Mouse (Mus musculus): ENCODE measurements around the gene Atp10a. TPM values are rescaled to one million over a fixed set of nuclear protein-coding genes. Genes with fewer than 3 reads are reported as not detected.
A peak's percentile ranks its signal among the peaks of the same experiment; 100 is the strongest.

The Atp10a gene
- polyA plus RNA-seq, 1 experiment from 2014 or later: 3.5 TPM

DNA sequence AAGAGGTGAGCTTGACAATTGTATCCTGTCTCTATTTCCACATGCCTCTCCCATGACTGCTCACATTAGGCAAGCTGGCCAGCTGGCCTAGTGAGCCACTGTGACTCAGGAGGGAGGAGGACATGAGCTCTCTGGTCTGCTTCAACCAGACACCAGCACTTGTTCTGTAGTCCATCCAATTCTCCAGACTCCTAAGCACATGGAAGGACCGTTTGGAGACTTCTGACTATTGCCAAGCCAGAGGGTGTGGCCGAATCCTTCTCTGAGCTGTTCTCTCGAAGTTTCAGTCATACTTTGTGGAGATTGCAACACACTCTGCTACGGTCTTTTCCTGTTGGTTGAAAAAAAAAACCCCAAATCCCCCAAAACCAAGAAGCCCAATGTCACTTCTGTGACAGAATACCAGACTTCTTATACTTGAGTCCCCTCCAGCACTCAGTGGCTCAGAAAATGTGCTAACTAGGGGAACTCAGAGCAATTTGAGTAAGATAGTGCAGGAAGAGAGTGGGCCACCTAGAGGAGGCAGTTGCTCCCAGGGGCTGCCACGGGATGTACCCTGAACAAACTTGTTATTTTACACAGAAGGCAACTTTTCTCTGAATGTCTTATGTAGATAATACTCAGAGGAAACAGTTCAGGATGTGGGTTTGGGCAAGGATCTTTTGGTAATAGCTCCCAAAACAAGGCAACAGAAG is 21.3 kb downstream of the Atp10a start:
- Histone ChIP-seq H3K27ac (ENCODE audit: low read length) (peak overlapping the region; percentile 13; the same call in 1 of the 2 replicates), H3K4me1 (replicated peaks; ENCODE audit: control insufficient read depth, insufficient read depth, low read length) (peaks cover 6% of the 10 kb centered on the region; the same call in 1 of the 2 replicates), H3K36me3 (ENCODE audit: control insufficient read depth, insufficient read depth, low read length) (no peaks in the 10 kb centered on the region), H3K9me3 (ENCODE audit: control insufficient read depth, low read length) (no peaks in the 10 kb centered on the region; the same call in 1 of the 2 replicates), H3K9ac (ENCODE audit: low read length) (peak overlapping the region; percentile 24; the same call in 1 of the 2 replicates), H3K4me2 (ENCODE audit: low read depth, low read length) (no peak overlapping the region), H3K4me3 (ENCODE audit: low read length) (no peak overlapping the region), H3K27me3 (ENCODE audit: control insufficient read depth, insufficient read depth, low read depth, low read length) (no peaks in the 10 kb centered on the region)
- 34% methylated on average over 5 of the region's 5 CpGs for WGBS
- ATAC-seq (ENCODE audit: low read depth): peak; percentile 57; the same call in 1 of the 2 replicates

DNA sequence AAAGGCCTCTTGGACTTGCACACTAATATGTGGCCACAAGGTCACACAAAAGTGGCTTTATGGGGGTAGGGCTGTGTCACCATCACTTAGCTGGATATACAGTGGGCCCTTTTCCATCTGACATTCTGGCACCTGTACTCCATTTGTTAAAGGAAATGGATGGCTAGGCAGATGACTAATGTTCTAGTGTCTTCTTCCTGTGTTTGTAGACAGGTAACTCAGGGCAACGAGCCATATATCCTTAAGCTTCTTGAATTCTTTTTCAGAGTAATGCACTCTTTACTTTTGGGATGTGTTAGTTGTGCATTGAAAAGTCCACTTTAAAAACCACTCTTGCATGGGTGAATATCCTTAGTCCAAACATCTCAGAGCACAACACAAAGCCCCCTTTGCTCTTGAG is 30.0 kb downstream of the Atp10a start:
- no peaks in the 10 kb centered on the region for H3K9me3 ChIP-seq (ENCODE audit: control insufficient read depth, low read length)
- no peak overlapping the region for H3K4me3 ChIP-seq (ENCODE audit: low read length)
- no peak overlapping the region for H3K4me2 ChIP-seq (ENCODE audit: low read depth, low read length)
- peaks cover 8% of the 10 kb centered on the region for H3K4me1 ChIP-seq (replicated peaks; ENCODE audit: control insufficient read depth, insufficient read depth, low read length)
- no peaks in the 10 kb centered on the region for H3K27me3 ChIP-seq (ENCODE audit: control insufficient read depth, insufficient read depth, low read depth, low read length)
- WGBS: 34% methylated on average over 1 of the region's 1 CpGs
- H3K9ac ChIP-seq (ENCODE audit: low read length): no peak overlapping the region
- H3K36me3 ChIP-seq (ENCODE audit: control insufficient read depth, insufficient read depth, low read length): no peaks in the 10 kb centered on the region
- no peak overlapping the region for H3K27ac ChIP-seq (ENCODE audit: low read length)
- no peak for ATAC-seq (ENCODE audit: low read depth)

DNA sequence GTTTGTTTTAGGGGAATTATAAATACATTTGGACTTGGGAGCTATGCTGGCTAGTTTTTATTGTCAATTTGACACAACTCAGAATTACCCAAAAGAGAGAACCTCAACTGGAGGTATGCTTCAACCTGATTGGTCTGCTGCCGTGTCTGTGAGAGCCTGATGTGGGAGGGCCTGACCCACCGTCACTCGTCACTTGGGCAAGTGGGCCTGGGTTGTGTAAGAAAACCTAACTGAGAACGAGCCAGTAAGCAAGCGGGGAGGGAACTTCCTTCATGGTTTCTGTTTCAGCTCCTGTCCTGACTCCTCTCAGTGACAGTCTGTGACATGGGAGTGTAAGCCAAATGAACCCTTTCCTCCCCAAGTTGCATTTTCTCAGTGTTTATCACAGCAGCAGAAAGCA is 30.6 kb downstream of the Atp10a start:
- peak; percentile 61 for ATAC-seq (ENCODE audit: low read depth)
- 28% methylated on average over 5 of the region's 5 CpGs for WGBS
- no peaks in the 10 kb centered on the region for H3K27me3 ChIP-seq (ENCODE audit: control insufficient read depth, insufficient read depth, low read depth, low read length)

DNA sequence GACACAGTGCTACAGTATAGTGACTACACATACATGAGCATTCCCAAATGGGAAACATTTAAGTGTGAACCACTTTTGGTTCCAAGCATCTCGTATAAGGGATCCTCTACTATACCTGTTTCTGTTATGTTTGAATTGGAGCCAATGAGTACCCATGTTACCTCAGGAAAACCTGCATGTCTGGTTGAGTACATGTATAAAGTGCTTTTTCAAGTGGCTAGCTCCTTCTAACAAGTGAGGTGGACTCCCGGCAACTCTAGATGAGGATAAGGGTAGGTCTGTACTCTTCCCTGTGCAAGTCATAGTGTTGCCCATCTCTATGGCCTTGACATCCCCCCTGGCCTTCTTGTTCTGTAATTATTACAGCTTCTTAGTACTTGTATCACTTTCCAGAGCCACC is 31.0 kb downstream of the Atp10a start:
- no peak overlapping the region for H3K9ac ChIP-seq (ENCODE audit: low read length)
- peaks cover 12% of the 10 kb centered on the region for H3K4me1 ChIP-seq (replicated peaks; ENCODE audit: control insufficient read depth, insufficient read depth, low read length)
- H3K9me3 ChIP-seq (ENCODE audit: control insufficient read depth, low read length): no peaks in the 10 kb centered on the region
- H3K27me3 ChIP-seq (ENCODE audit: control insufficient read depth, insufficient read depth, low read depth, low read length): no peaks in the 10 kb centered on the region
- peak; percentile 57; the same call in 1 of the 2 replicates for ATAC-seq (ENCODE audit: low read depth)
- no peak overlapping the region for H3K4me2 ChIP-seq (ENCODE audit: low read depth, low read length)
- no peaks in the 10 kb centered on the region for H3K36me3 ChIP-seq (ENCODE audit: control insufficient read depth, insufficient read depth, low read length)
- no peak overlapping the region for H3K27ac ChIP-seq (ENCODE audit: low read length)
- 59% methylated on average over 2 of the region's 2 CpGs for WGBS
- H3K4me3 ChIP-seq (ENCODE audit: low read length): no peak overlapping the region

More for the DNA sequence above, 30.6 kb downstream of the Atp10a start:
- peaks cover 8% of the 10 kb centered on the region for H3K4me1 ChIP-seq (replicated peaks; ENCODE audit: control insufficient read depth, insufficient read depth, low read length)
- H3K4me3 ChIP-seq (ENCODE audit: low read length): no peak overlapping the region
- H3K9me3 ChIP-seq (ENCODE audit: control insufficient read depth, low read length): no peaks in the 10 kb centered on the region
- H3K27ac ChIP-seq (ENCODE audit: low read length): no peak overlapping the region
- no peak overlapping the region for H3K4me2 ChIP-seq (ENCODE audit: low read depth, low read length)
- no peaks in the 10 kb centered on the region for H3K36me3 ChIP-seq (ENCODE audit: control insufficient read depth, insufficient read depth, low read length)
- H3K9ac ChIP-seq (ENCODE audit: low read length): no peak overlapping the region

DNA sequence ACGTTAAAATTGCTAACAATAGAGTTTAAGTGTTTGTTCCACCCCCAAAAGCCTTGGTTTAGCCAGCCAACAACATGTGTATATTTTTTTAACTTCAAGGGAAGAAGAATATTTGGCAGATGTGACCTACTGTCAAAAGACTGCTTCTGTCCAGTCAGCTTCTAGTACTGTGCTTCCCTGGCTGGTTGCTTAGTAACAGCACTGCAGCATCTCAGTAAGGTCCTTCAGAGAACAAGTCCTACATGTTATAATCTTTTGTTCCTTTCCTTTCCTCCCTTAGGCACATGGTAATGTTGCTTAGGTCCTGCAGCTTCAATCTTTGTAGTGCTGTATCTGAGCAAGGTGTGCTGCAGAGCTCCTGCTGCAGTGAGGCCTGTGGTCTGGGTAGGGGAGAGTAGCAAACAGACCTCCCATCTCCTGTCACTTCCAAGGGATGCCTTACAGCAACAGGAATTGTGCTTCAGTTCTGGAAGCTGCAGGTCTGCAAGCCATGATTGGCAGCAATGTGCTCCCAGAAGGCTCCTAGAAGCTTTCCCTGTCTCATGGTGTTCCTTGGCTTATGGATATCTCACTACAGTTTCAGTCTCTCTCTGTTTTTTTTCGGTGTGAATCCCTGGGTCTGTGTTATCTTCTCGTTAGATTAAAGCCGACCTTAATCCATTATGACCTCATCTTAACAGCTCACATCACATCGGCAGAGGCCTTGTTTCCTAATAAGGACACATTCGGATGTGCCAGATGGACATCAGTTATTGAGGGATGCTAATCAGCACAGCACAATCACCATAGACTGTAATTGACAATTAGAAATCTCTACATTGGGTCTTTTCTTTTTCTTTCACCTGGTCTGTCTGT is 34.3 kb downstream of the Atp10a start:
- no peaks in the 10 kb centered on the region for H3K27me3 ChIP-seq (ENCODE audit: control insufficient read depth, insufficient read depth, low read depth, low read length)

DNA sequence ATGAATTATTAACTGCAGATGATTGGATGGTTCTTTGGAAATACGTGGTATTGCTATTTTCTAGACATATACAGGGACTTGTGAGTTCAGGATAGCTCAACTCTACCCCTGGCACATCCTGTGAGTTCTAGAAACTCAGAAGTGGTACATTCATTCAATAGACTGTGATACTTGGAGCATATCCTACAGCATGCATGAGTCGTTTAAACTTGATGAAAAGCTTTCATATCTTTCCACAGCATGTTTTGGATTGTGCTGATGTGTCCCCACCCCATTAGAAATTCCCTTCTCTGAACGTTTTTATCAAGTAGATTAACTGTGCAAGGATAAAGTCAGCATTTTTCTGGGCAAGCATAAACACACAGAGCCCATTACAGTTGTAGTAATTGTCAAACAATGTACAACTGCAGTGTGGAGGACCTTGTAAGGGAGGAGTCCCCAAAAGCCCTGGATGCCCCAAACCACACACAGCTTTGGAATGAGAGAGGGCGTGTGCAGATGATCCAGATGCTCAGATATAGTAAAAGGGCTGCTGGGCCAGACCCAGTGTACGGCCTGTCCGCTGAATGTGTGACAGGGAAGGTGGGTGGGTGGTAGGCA is 35.1 kb downstream of the Atp10a start:
- WGBS: 40% methylated on average over 6 of the region's 6 CpGs
- Histone ChIP-seq H3K36me3 (ENCODE audit: control insufficient read depth, insufficient read depth, low read length) (no peaks in the 10 kb centered on the region), H3K9ac (ENCODE audit: low read length) (no peak overlapping the region), H3K4me1 (replicated peaks; ENCODE audit: control insufficient read depth, insufficient read depth, low read length) (peaks cover 19% of the 10 kb centered on the region), H3K4me3 (ENCODE audit: low read length) (no peak overlapping the region), H3K4me2 (ENCODE audit: low read depth, low read length) (no peak overlapping the region), H3K27me3 (ENCODE audit: control insufficient read depth, insufficient read depth, low read depth, low read length) (no peaks in the 10 kb centered on the region), H3K9me3 (ENCODE audit: control insufficient read depth, low read length) (no peaks in the 10 kb centered on the region), H3K27ac (ENCODE audit: low read length) (no peak overlapping the region; the same call in 1 of the 2 replicates)
- peak; percentile 66 for ATAC-seq (ENCODE audit: low read depth)

More for the DNA sequence above, 34.3 kb downstream of the Atp10a start:
- H3K36me3 ChIP-seq (ENCODE audit: control insufficient read depth, insufficient read depth, low read length): no peaks in the 10 kb centered on the region
- no peak overlapping the region for H3K9ac ChIP-seq (ENCODE audit: low read length)
- H3K4me1 ChIP-seq (replicated peaks; ENCODE audit: control insufficient read depth, insufficient read depth, low read length): peaks cover 22% of the 10 kb centered on the region
- 43% methylated on average over 6 of the region's 6 CpGs for WGBS
- ATAC-seq (ENCODE audit: low read depth): no peak
- no peak overlapping the region; the same call in 1 of the 2 replicates for H3K27ac ChIP-seq (ENCODE audit: low read length)
- H3K4me3 ChIP-seq (ENCODE audit: low read length): no peak overlapping the region
- H3K4me2 ChIP-seq (ENCODE audit: low read depth, low read length): no peak overlapping the region
- no peaks in the 10 kb centered on the region for H3K9me3 ChIP-seq (ENCODE audit: control insufficient read depth, low read length)

DNA sequence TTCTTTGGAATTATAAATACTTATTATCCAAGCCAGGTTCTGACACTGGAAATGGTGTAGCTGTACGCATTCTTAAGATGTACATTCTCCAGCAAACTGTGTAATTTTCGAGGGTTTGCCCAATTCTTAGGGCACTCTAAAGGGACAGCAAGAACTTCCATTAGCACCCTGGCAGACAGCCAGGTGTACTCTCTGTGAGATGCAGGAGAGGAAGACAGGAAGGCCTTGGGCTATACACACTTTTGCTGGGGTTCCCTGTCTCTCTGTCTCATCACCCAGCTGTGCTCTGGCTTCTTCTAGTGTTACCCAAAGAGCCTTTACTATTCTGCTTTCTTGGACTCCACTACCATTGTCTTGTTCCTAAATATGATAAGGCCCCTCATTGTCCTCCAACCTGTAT is 36.7 kb downstream of the Atp10a start:
- peaks cover 14% of the 10 kb centered on the region for H3K4me1 ChIP-seq (replicated peaks; ENCODE audit: control insufficient read depth, insufficient read depth, low read length)
- WGBS: 53% methylated on average over 2 of the region's 2 CpGs
- no peak overlapping the region for H3K4me3 ChIP-seq (ENCODE audit: low read length)
- no peak overlapping the region for H3K4me2 ChIP-seq (ENCODE audit: low read depth, low read length)
- ATAC-seq (ENCODE audit: low read depth): no peak
- H3K9me3 ChIP-seq (ENCODE audit: control insufficient read depth, low read length): no peaks in the 10 kb centered on the region
- H3K27me3 ChIP-seq (ENCODE audit: control insufficient read depth, insufficient read depth, low read depth, low read length): no peaks in the 10 kb centered on the region
- no peaks in the 10 kb centered on the region for H3K36me3 ChIP-seq (ENCODE audit: control insufficient read depth, insufficient read depth, low read length)
- no peak overlapping the region for H3K9ac ChIP-seq (ENCODE audit: low read length)
- peak overlapping the region; percentile 53 for H3K27ac ChIP-seq (ENCODE audit: low read length)

DNA sequence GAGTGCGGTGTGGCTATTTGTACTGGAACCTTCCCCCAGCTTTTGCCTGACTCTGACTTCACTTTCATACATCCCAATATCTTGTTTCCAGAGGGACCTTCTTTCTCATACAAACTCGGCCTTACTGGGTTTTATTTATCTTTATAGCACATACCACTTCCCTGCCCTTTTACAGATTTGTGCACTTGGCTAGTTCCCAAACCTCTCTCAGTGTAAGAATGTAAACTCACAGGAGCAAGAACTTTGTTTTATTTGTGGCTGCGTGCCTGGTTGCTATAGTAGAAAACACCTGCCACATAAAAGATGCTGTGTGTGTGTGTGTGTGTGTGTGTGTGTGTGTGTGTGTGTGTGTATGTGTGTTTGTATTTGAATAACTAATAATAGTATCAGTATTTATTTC is 37.4 kb downstream of the Atp10a start:
- 29% methylated on average over 3 of the region's 3 CpGs for WGBS
- peak; percentile 51 for ATAC-seq (ENCODE audit: low read depth)

DNA sequence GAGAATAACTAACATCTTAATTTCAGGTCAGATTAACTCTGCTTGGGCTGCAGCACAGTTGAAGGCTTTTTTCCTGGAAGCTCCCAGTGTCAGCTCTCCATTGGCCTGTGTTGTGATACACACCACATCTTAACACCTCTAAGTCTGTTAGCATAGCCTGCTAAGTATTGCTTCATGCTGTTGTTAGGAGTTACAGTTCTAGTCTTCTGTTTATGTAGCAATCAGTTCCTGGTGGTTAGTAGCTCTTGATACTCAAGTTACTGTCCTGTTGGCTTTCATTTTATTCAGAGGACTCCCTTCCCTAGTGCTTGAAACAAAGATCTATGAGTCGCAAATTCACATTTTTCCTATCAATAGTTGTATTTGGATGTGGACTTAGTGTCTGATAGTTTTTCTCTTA is 39.7 kb downstream of the Atp10a start:
- Histone ChIP-seq H3K4me2 (ENCODE audit: low read depth, low read length) (no peak overlapping the region), H3K36me3 (ENCODE audit: control insufficient read depth, insufficient read depth, low read length) (no peaks in the 10 kb centered on the region), H3K27ac (ENCODE audit: low read length) (no peak overlapping the region), H3K4me3 (ENCODE audit: low read length) (no peak overlapping the region), H3K9me3 (ENCODE audit: control insufficient read depth, low read length) (no peaks in the 10 kb centered on the region), H3K9ac (ENCODE audit: low read length) (no peak overlapping the region), H3K27me3 (ENCODE audit: control insufficient read depth, insufficient read depth, low read depth, low read length) (no peaks in the 10 kb centered on the region), H3K4me1 (replicated peaks; ENCODE audit: control insufficient read depth, insufficient read depth, low read length) (peaks cover 14% of the 10 kb centered on the region)
- ATAC-seq (ENCODE audit: low read depth): no peak
- WGBS: 79% methylated on average over 1 of the region's 1 CpGs

More for the DNA sequence above, 37.4 kb downstream of the Atp10a start:
- H3K27ac ChIP-seq (ENCODE audit: low read length): peak overlapping the region; percentile 53
- no peaks in the 10 kb centered on the region for H3K9me3 ChIP-seq (ENCODE audit: control insufficient read depth, low read length)
- no peak overlapping the region for H3K4me2 ChIP-seq (ENCODE audit: low read depth, low read length)
- no peaks in the 10 kb centered on the region for H3K36me3 ChIP-seq (ENCODE audit: control insufficient read depth, insufficient read depth, low read length)
- no peak overlapping the region for H3K9ac ChIP-seq (ENCODE audit: low read length)
- no peak overlapping the region for H3K4me3 ChIP-seq (ENCODE audit: low read length)
- peaks cover 14% of the 10 kb centered on the region for H3K4me1 ChIP-seq (replicated peaks; ENCODE audit: control insufficient read depth, insufficient read depth, low read length)
- H3K27me3 ChIP-seq (ENCODE audit: control insufficient read depth, insufficient read depth, low read depth, low read length): no peaks in the 10 kb centered on the region
